Mouse (Mus musculus) hindbrain, embryonic 16.5 days (tissue): ENCODE measurements around the gene Cpne2. TPM values are rescaled to one million over a fixed set of nuclear protein-coding genes. Genes with fewer than 3 reads are reported as not detected.

Source experiments
- ATAC-seq: fragments of 200-750 bp; cut with Nextera tagmentation; 2 replicates; pipeline ENCODE4 v1.8.0; 2017; ENCODE audit warnings: moderate TSS enrichment, moderate library complexity
- H3K27ac ChIP-seq: fragments of 300-500 bp; sonication (generic); 2 replicates; pipeline ENCODE4 v1.5.1; 2014; ENCODE audit warnings: low read depth, mild to moderate bottlenecking, control low read depth, low read length, moderate library complexity
- H3K27me3 ChIP-seq: fragments of 300-500 bp; sonication (generic); replicated peaks from 2 replicates; pipeline ENCODE4 v1.6.1; 2014; ENCODE audit warnings: low read length; ENCODE audit not compliant: control insufficient read depth, insufficient read depth
- H3K36me3 ChIP-seq: fragments of 300-500 bp; sonication (generic); 2 replicates; pipeline ENCODE4 v1.6.1; 2014; ENCODE audit warnings: mild to moderate bottlenecking, low read length, moderate library complexity, mixed read lengths; ENCODE audit not compliant: control insufficient read depth, insufficient read depth
- H3K4me1 ChIP-seq: fragments of 300-500 bp; sonication (generic); 2 replicates; pipeline ENCODE4 v1.6.1; 2014; ENCODE audit warnings: low read depth, low read length; ENCODE audit not compliant: control insufficient read depth, insufficient read depth
- H3K4me2 ChIP-seq: fragments of 300-500 bp; sonication (generic); 2 replicates; pipeline ENCODE4 v1.6.1; 2014; ENCODE audit warnings: mild to moderate bottlenecking, low read length, control low read depth, moderate library complexity
- H3K4me3 ChIP-seq: fragments of 300-500 bp; sonication (generic); 2 replicates; pipeline ENCODE4 v1.5.1; 2014; ENCODE audit warnings: mild to moderate bottlenecking, low read length, control low read depth, moderate library complexity
- H3K9ac ChIP-seq: fragments of 300-500 bp; sonication (generic); 2 replicates; pipeline ENCODE4 v1.6.1; 2014; ENCODE audit warnings: low read depth, mild to moderate bottlenecking, control low read depth, low read length, moderate library complexity
- H3K9me3 ChIP-seq: fragments of 300-500 bp; sonication (generic); 2 replicates; pipeline ENCODE4 v1.6.1; 2014; ENCODE audit warnings: mild to moderate bottlenecking, low read length, moderate library complexity; ENCODE audit not compliant: control insufficient read depth
- WGBS: fragments of 180-500 bp; shearing (Covaris S2); extraction: QIAGEN DNeasy Blood & Tissue Kit; methylation state at CpG from one replicate; pipeline ENCODE4 v1.1.7; 2014; 5-methylcytosine and 5-hydroxymethylcytosine counted together
- polyA plus RNA-seq: library from polyadenylated mRNA; unstranded; fragments of >200 nt; fragmentation: Nextera tagmentation; extraction: Ambion mirVana; gene quantifications from 2 replicates; pipeline ENCODE4 v1.2.1, GENCODE M21; 2015

The Cpne2 gene
- polyA plus RNA-seq, 1 experiment from 2014 or later: 22.7 TPM

GRCm38 (mm10) chr8:94516209-94516593 lies 16.6 kb upstream of the Cpne2 start:
- Histone ChIP-seq H3K9me3 (no peaks in the 10 kb centered on the region), H3K4me2 (no peak overlapping the region), H3K36me3 (no peaks in the 10 kb centered on the region), H3K27me3 (no peaks in the 10 kb centered on the region), H3K27ac (no peak overlapping the region), H3K4me1 (no peaks in the 10 kb centered on the region), H3K9ac (no peak overlapping the region), H3K4me3 (no peak overlapping the region)
- WGBS: 17% methylated on average over 1 of the region's 1 CpGs
- ATAC-seq: no peak

- no peaks in the 10 kb centered on the region for H3K27me3 ChIP-seq
- H3K9me3 ChIP-seq: no peaks in the 10 kb centered on the region
- WGBS: 69% methylated on average over 3 of the region's 3 CpGs
- no peak overlapping the region for H3K4me2 ChIP-seq
- no peak overlapping the region for H3K4me3 ChIP-seq
- ATAC-seq: no peak
- no peaks in the 10 kb centered on the region for H3K36me3 ChIP-seq
- H3K9ac ChIP-seq: no peak overlapping the region
- H3K4me1 ChIP-seq: no peaks in the 10 kb centered on the region
- no peak overlapping the region for H3K27ac ChIP-seq
Observed at GRCm38 (mm10) chr8:94516766-94517165, 16.0 kb upstream of the Cpne2 start.

GRCm38 (mm10) chr8:94518331-94518730 lies 14.5 kb upstream of the Cpne2 start:
- Histone ChIP-seq H3K36me3 (no peaks in the 10 kb centered on the region), H3K9me3 (no peaks in the 10 kb centered on the region), H3K4me1 (no peaks in the 10 kb centered on the region), H3K9ac (no peak overlapping the region), H3K27ac (no peak overlapping the region), H3K4me3 (no peak overlapping the region), H3K27me3 (no peaks in the 10 kb centered on the region), H3K4me2 (no peak overlapping the region)
- 76% methylated on average over 10 of the region's 10 CpGs for WGBS
- no peak for ATAC-seq

- Histone ChIP-seq H3K9me3 (no peaks in the 10 kb centered on the region), H3K4me3 (no peak overlapping the region), H3K4me1 (no peaks in the 10 kb centered on the region), H3K4me2 (no peak overlapping the region), H3K36me3 (no peaks in the 10 kb centered on the region), H3K27ac (no peak overlapping the region), H3K9ac (no peak overlapping the region), H3K27me3 (no peaks in the 10 kb centered on the region)
- 94% methylated on average over 5 of the region's 5 CpGs for WGBS
- no peak for ATAC-seq
Observed at GRCm38 (mm10) chr8:94519021-94519420, 13.8 kb upstream of the Cpne2 start.

- ATAC-seq: no peak
- H3K4me2 ChIP-seq: no peak overlapping the region
- H3K27me3 ChIP-seq: no peaks in the 10 kb centered on the region
- no peaks in the 10 kb centered on the region for H3K36me3 ChIP-seq
- no peaks in the 10 kb centered on the region for H3K9me3 ChIP-seq
- no peaks in the 10 kb centered on the region for H3K4me1 ChIP-seq
- 44% methylated on average over 4 of the region's 4 CpGs for WGBS
- no peak overlapping the region for H3K9ac ChIP-seq
- H3K27ac ChIP-seq: no peak overlapping the region
- H3K4me3 ChIP-seq: no peak overlapping the region
Observed at GRCm38 (mm10) chr8:94521481-94521880, 11.3 kb upstream of the Cpne2 start.

GRCm38 (mm10) chr8:94522482-94522881 lies 10.3 kb upstream of the Cpne2 start:
- Histone ChIP-seq H3K27me3 (no peaks in the 10 kb centered on the region), H3K4me1 (no peaks in the 10 kb centered on the region), H3K4me2 (no peak overlapping the region), H3K27ac (no peak overlapping the region), H3K9me3 (no peaks in the 10 kb centered on the region), H3K36me3 (no peaks in the 10 kb centered on the region), H3K9ac (no peak overlapping the region), H3K4me3 (no peak overlapping the region)
- 80% methylated on average over 3 of the region's 3 CpGs for WGBS
- ATAC-seq: no peak

GRCm38 (mm10) chr8:94524554-94524953 lies 8.2 kb upstream of the Cpne2 start:
- no peak overlapping the region for H3K4me3 ChIP-seq
- no peak overlapping the region for H3K9ac ChIP-seq
- no peaks in the 10 kb centered on the region for H3K36me3 ChIP-seq
- H3K4me1 ChIP-seq: no peaks in the 10 kb centered on the region
- H3K4me2 ChIP-seq: no peak overlapping the region
- H3K27me3 ChIP-seq: no peaks in the 10 kb centered on the region
- no peak for ATAC-seq
- H3K27ac ChIP-seq: no peak overlapping the region
- WGBS: 86% methylated on average over 9 of the region's 9 CpGs
- H3K9me3 ChIP-seq: no peaks in the 10 kb centered on the region

GRCm38 (mm10) chr8:94527178-94527577 lies 5.6 kb upstream of the Cpne2 start:
- 84% methylated on average over 7 of the region's 7 CpGs for WGBS
- ATAC-seq: no peak
- Histone ChIP-seq H3K36me3 (no peaks in the 10 kb centered on the region), H3K4me3 (no peak overlapping the region), H3K9me3 (no peaks in the 10 kb centered on the region), H3K9ac (no peak overlapping the region), H3K4me1 (peaks cover 5% of the 10 kb centered on the region), H3K27me3 (0 out of 2 replicates have a peak, but pooled peaks cover 3% of the 10 kb centered on the region), H3K27ac (no peak overlapping the region), H3K4me2 (no peak overlapping the region)

- Histone ChIP-seq H3K4me2 (no peak overlapping the region), H3K27me3 (peaks cover 3% of the 10 kb centered on the region; the same call in 1 of the 2 replicates), H3K36me3 (no peaks in the 10 kb centered on the region), H3K9me3 (no peaks in the 10 kb centered on the region), H3K27ac (no peak overlapping the region), H3K4me3 (no peak overlapping the region), H3K9ac (no peak overlapping the region), H3K4me1 (peaks cover 7% of the 10 kb centered on the region)
- WGBS: 41% methylated on average over 4 of the region's 4 CpGs
- ATAC-seq: no peak
Observed at GRCm38 (mm10) chr8:94528245-94528644, 4.5 kb upstream of the Cpne2 start.

GRCm38 (mm10) chr8:94529875-94530274 lies 2.9 kb upstream of the Cpne2 start:
- no peak for ATAC-seq
- Histone ChIP-seq H3K4me3 (no peak overlapping the region), H3K4me1 (peaks cover 21% of the 10 kb centered on the region), H3K9ac (no peak overlapping the region), H3K4me2 (no peak overlapping the region), H3K9me3 (no peaks in the 10 kb centered on the region), H3K27ac (no peak overlapping the region), H3K27me3 (peaks cover 14% of the 10 kb centered on the region), H3K36me3 (no peaks in the 10 kb centered on the region)
- 70% methylated on average over 4 of the region's 4 CpGs for WGBS
